ENCODE assay signal across 12 mouse cellular contexts in the genomic region with DNA sequence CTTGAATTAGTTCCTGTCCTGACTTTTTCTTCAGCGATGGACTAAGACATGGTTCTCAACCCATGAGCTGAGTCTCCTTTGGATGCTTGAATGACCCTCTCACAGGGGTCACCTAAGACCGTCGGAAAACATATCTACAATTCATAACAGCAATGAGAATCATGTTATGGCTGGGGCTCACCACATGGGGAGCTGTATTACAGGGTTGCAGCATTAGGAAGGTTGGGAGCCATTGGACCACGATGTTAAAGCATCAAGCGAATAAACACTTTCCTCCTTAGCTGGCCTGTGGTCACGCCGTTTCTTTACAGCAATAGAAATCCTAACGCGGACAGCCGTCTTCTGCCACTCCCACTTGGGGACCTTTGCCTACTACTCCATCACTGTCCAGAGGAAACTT.
DNase-seq lines count a peak whose midpoint lies in the region; ATAC-seq and TF ChIP-seq lines count a peak whose summit lies in the region.
"Had no signal": no experiment of that assay in that cellular context is flagged by ENCODE, and none has a peak within 500 bp of the region (broad histone marks: within the 10 kb centered on the region; RNA-seq: fewer than 3 reads in every experiment).

No protein-coding gene starts in this region.

- in situ Hi-C loops in CH12.LX (cut with MboI; ENCODE audit: low pct_ligation_motif_present, low pct_unique_long_range_greater_than_20kb, low sequenced_read_pairs), result loop anchor here (5.0 to 10.0 kb wide), 3 partner anchors 325 to 652 kb away; no protein-coding TSS in a partner anchor

- no peaks in the 10 kb centered on the region for H3K27me3 ChIP-seq in embryonic facial prominence, embryonic 11.5 days (ENCODE audit: control insufficient read depth, insufficient read depth, low read length)
- H3K27me3 ChIP-seq in embryonic facial prominence, embryonic 10.5 days (replicated peaks; ENCODE audit: low read depth, poor library complexity, severe bottlenecking), result no peaks in the 10 kb centered on the region
- H3K27me3 ChIP-seq in liver, embryonic 14.5 days (ENCODE audit: control insufficient read depth, insufficient read depth, low read length), result no peaks in the 10 kb centered on the region
- no peaks in the 10 kb centered on the region for H3K27me3 ChIP-seq in CH12.LX (replicated peaks)
- H3K27me3 ChIP-seq: limb, embryonic 12.5 days; midbrain, embryonic 12.5 days had no signal

- H3K79me2 ChIP-seq in CH12.LX (replicated peaks; ENCODE audit: control insufficient read depth, extremely low read depth, insufficient read depth, poor library complexity, severe bottlenecking), result no peaks in the 10 kb centered on the region

- no peak for TF ChIP-seq EP300 in liver, embryonic 14.5 days (IDR thresholded peaks at IDR 0.05; ENCODE audit: low read depth)
- no peak for TF ChIP-seq EP300 in CH12.LX (IDR thresholded peaks at IDR 0.05; ENCODE audit: low read length)

- no peaks in the 10 kb centered on the region for H3K9me3 ChIP-seq in embryonic facial prominence, embryonic 11.5 days (replicated peaks; ENCODE audit: control insufficient read depth, low read length)
- no peaks in the 10 kb centered on the region for H3K9me3 ChIP-seq in embryonic facial prominence, embryonic 10.5 days
- no peaks in the 10 kb centered on the region for H3K9me3 ChIP-seq in liver, embryonic 14.5 days (ENCODE audit: control insufficient read depth, low read length)
- H3K9me3 ChIP-seq in CH12.LX (replicated peaks; ENCODE audit: low read length), result no peaks in the 10 kb centered on the region
- H3K9me3 ChIP-seq: limb, embryonic 12.5 days; midbrain, embryonic 12.5 days had no signal

- peak; percentile 76 for TF ChIP-seq RAD21 in CH12.LX (IDR thresholded peaks at IDR 0.05; ENCODE audit: low read depth, low read length)

- dilution Hi-C loops in CH12.LX (cut with MboI; ENCODE audit: extremely low pct_ligation_motif_present, extremely low pct_unique_long_range_greater_than_20kb, low sequenced_read_pairs), result no loop called here

- DNase-seq in embryonic facial prominence, embryonic 11.5 days (ENCODE audit: low spot score), result peak; percentile 8
- no peak for DNase-seq in embryonic facial prominence, embryonic 10.5 days (ENCODE audit: low spot score)
- DNase-seq in liver, embryonic 14.5 days (ENCODE audit: low read depth in 3 of 3, low spot score in 3 of 3), result no peak
- no peak for DNase-seq in liver
- peak; percentile 28 for DNase-seq in CH12.LX (ENCODE audit: extremely low read depth)
- no peak for DNase-seq in layer of hippocampus, postnatal 14 days (ENCODE audit: low spot score in 2 of 2)
- DNase-seq in spleen, postnatal 4 days (ENCODE audit: low spot score in 2 of 2), result no peak
- DNase-seq: gastrocnemius, postnatal 10 days; heart, postnatal 4 days had no signal

- no peak overlapping the region for H3K9ac ChIP-seq in embryonic facial prominence, embryonic 11.5 days (replicated peaks; ENCODE audit: low read length)
- H3K9ac ChIP-seq in liver, embryonic 14.5 days (replicated peaks), result no peak overlapping the region
- H3K9ac ChIP-seq in CH12.LX (ENCODE audit: insufficient read depth, low read depth), result no peak overlapping the region
- H3K9ac ChIP-seq: limb, embryonic 12.5 days; midbrain, embryonic 12.5 days had no signal

- H3K4me2 ChIP-seq in embryonic facial prominence, embryonic 11.5 days (ENCODE audit: low read depth, low read length), result no peak overlapping the region
- H3K4me2 ChIP-seq in liver, embryonic 14.5 days (ENCODE audit: low read depth), result no peak overlapping the region
- no peak overlapping the region for H3K4me2 ChIP-seq in CH12.LX (ENCODE audit: insufficient read depth, low read depth, poor library complexity, severe bottlenecking)
- H3K4me2 ChIP-seq: limb, embryonic 12.5 days; midbrain, embryonic 12.5 days had no signal

- H3K36me3 ChIP-seq in embryonic facial prominence, embryonic 11.5 days (replicated peaks; ENCODE audit: control insufficient read depth, insufficient read depth, low read depth, low read length), result no peaks in the 10 kb centered on the region
- no peaks in the 10 kb centered on the region for H3K36me3 ChIP-seq in embryonic facial prominence, embryonic 10.5 days (replicated peaks)
- no peaks in the 10 kb centered on the region for H3K36me3 ChIP-seq in liver, embryonic 14.5 days (replicated peaks; ENCODE audit: control insufficient read depth, insufficient read depth, low read depth)
- no peaks in the 10 kb centered on the region for H3K36me3 ChIP-seq in CH12.LX (replicated peaks in 1 of 2; ENCODE audit: control insufficient read depth in 1 of 2, insufficient read depth in 1 of 2, low read length in 1 of 2)
- H3K36me3 ChIP-seq: limb, embryonic 12.5 days; midbrain, embryonic 12.5 days had no signal

- H3K4me1 ChIP-seq in embryonic facial prominence, embryonic 11.5 days (ENCODE audit: control insufficient read depth, insufficient read depth, low read length), result no peaks in the 10 kb centered on the region
- H3K4me1 ChIP-seq in embryonic facial prominence, embryonic 10.5 days, result peaks cover 4% of the 10 kb centered on the region
- no peaks in the 10 kb centered on the region for H3K4me1 ChIP-seq in liver, embryonic 14.5 days (replicated peaks; ENCODE audit: control insufficient read depth in 2 of 2, insufficient read depth in 2 of 2, low read length in 1 of 2)
- H3K4me1 ChIP-seq in CH12.LX (ENCODE audit: control insufficient read depth in 1 of 2, insufficient read depth in 2 of 2), result no peaks in the 10 kb centered on the region
- H3K4me1 ChIP-seq: limb, embryonic 12.5 days; midbrain, embryonic 12.5 days had no signal

- peak; percentile 47 for TF ChIP-seq CTCF in liver, embryonic 14.5 days (IDR thresholded peaks at IDR 0.05; ENCODE audit: low read depth)
- TF ChIP-seq CTCF in CH12.LX (conservative IDR thresholded peaks at IDR 0.05 in 1 of 2, IDR thresholded peaks at IDR 0.05 in 1 of 2; ENCODE audit: low read depth in 2 of 2, low read length in 2 of 2), result peak; percentile 12 to 72; a peak in 2 of 4 replicates

- H3K27ac ChIP-seq in embryonic facial prominence, embryonic 11.5 days (replicated peaks; ENCODE audit: low read depth, low read length), result no peak overlapping the region
- no peak overlapping the region for H3K27ac ChIP-seq in embryonic facial prominence, embryonic 10.5 days (replicated peaks)
- no peak overlapping the region for H3K27ac ChIP-seq in liver, embryonic 14.5 days
- H3K27ac ChIP-seq in CH12.LX (ENCODE audit: insufficient read depth, low read depth), result no peak overlapping the region
- H3K27ac ChIP-seq: limb, embryonic 12.5 days; midbrain, embryonic 12.5 days had no signal

- TF ChIP-seq POLR2A in CH12.LX (IDR thresholded peaks at IDR 0.05; ENCODE audit: low read depth, low read length), result no peak

- WGBS in embryonic facial prominence, embryonic 11.5 days, result 81% methylated on average over 10 of the region's 10 CpGs
- 83% methylated on average over 10 of the region's 10 CpGs for WGBS in embryonic facial prominence, embryonic 10.5 days
- 66% methylated on average over 10 of the region's 10 CpGs for WGBS in liver, embryonic 14.5 days (ENCODE audit: insufficient replicate concordance)

- no peak overlapping the region for H3K4me3 ChIP-seq in embryonic facial prominence, embryonic 11.5 days (ENCODE audit: low read depth, low read length)
- H3K4me3 ChIP-seq in embryonic facial prominence, embryonic 10.5 days, result no peak overlapping the region
- no peak overlapping the region for H3K4me3 ChIP-seq in liver, embryonic 14.5 days (ENCODE audit: insufficient read depth in 1 of 2, low read depth in 2 of 2, low read length in 2 of 2)
- H3K4me3 ChIP-seq in CH12.LX (replicated peaks in 1 of 3; ENCODE audit: low read depth in 2 of 3, low read length in 2 of 3, poor library complexity in 1 of 3), result no peak overlapping the region
- H3K4me3 ChIP-seq: limb, embryonic 12.5 days; midbrain, embryonic 12.5 days had no signal

- ATAC-seq in embryonic facial prominence, embryonic 11.5 days (replicated peaks; ENCODE audit: insufficient number of reproducible peaks, low FRiP score, low TSS enrichment, low read depth), result no peak
- no peak for ATAC-seq in liver, embryonic 14.5 days (ENCODE audit: insufficient read depth)
- ATAC-seq in megakaryocyte, adult 5-6 weeks (ENCODE audit: poor library complexity, severe bottlenecking), result peak; percentile 48; the same call in 1 of the 2 replicates

TF ChIP-seq in CH12.LX, 34 proteins besides CTCF, POLR2A, EP300 and RAD21:
- TF ChIP-seq KAT2A (IDR thresholded peaks at IDR 0.05; ENCODE audit: insufficient replicate concordance, low read length), result no peak
- no peak for TF ChIP-seq MXI1 (IDR thresholded peaks at IDR 0.05; ENCODE audit: low read depth, low read length)
- no peak for TF ChIP-seq ELF1 (IDR thresholded peaks at IDR 0.05; ENCODE audit: low read depth, low read length)
- 0 out of 2 replicates have a peak, but pooled peaks have one; percentile 25 for TF ChIP-seq NELFE (IDR thresholded peaks at IDR 0.05; ENCODE audit: low read depth, low read length)
- TF ChIP-seq SMC3 (IDR thresholded peaks at IDR 0.05; ENCODE audit: low read depth, low read length), result peak; percentile 59

Comparison
In these comparisons a context has a peak if more than half of its experiments do, and no peak if none do; other contexts are left out.
1. DNase-seq: peak in embryonic facial prominence, embryonic 11.5 days (single experiment) and CH12.LX (single experiment); none in embryonic facial prominence, embryonic 10.5 days (single experiment), liver, embryonic 14.5 days (0 of 3), liver (single experiment), layer of hippocampus, postnatal 14 days (0 of 2) and spleen, postnatal 4 days (0 of 2).